Mouse (Mus musculus) heart, adult 8-10 months (tissue): ENCODE data around the gene Tmcc1. TPM values are rescaled to one million over a fixed set of nuclear protein-coding genes. Genes with fewer than 3 reads are reported as not detected.
A peak's percentile ranks its signal among the peaks of the same experiment; 100 is the strongest.

Experiments
- DNase-seq: peaks from one replicate; pipeline ENCODE4 v3.0.0; 2022; ENCODE audit warnings: low spot score
- total RNA-seq, 4 experiments: library from RNA; stranded (reverse); gene quantifications; 2 replicates each; pipeline ENCODE4 v1.2.4; 2022

Tmcc1 gene
- total RNA-seq, 4 experiments from 2014 or later = 29.7 to 34.6 (median 31.4) TPM

DNA sequence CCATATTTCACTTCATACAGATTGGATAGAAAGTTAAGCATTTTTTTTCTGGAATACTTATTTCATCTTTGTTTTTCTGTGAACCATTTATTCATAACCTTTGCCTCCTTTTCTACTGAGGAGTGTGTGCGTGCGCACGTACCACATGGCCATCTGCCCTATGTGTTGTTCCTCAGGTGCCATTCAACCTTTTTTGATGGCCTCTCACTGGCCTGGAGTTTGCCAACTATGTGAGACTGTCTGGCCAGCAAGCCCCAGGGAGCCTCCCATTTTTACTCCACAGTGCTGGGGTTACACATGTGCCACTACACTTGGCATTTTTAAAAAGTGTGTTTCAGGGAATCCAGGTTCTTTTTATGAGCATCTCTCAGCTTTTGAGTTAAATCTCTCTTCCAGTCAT lies 177.4 kb downstream of the Tmcc1 start:
- no peak for DNase-seq

DNA sequence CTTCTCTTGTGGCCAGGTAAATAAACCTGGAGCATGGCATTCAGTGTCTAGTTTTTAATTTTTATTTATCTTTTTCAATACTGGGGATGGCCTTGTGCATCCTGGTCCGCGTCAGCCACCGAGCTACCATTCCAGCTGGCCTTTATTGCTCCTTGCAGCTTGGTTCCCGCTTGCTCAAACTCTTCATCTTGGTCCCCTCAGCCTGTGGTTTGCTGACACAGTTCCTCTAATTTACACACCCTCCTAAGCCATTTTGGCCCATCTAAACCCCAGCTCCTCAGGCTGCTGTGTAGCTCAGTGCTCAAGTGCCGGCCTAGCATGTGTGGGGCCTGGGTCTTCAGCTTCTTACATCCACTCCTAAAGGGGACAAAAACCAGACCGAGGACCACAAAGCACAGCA lies 179.2 kb downstream of the Tmcc1 start:
- no peak for DNase-seq

DNA sequence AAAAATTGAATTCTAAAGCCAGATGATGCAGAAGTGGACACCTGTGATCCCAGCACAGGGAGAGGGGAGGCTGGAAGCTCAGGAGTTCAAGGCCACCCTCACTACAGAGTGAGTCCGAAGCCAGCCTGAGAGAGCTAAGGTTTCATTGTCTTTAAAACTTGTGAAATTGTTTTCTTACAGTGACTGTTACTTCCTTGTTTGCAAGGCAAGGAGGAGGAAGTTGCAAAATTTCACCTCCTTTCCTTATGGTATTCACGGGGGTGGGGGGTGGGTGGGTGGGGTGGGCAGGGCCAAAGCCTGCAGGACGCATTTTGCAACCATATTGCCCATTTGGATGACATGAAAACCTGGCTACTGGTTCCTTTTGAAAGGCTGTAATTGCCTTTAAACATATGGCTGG lies 179.6 kb downstream of the Tmcc1 start:
- DNase-seq = no peak

DNA sequence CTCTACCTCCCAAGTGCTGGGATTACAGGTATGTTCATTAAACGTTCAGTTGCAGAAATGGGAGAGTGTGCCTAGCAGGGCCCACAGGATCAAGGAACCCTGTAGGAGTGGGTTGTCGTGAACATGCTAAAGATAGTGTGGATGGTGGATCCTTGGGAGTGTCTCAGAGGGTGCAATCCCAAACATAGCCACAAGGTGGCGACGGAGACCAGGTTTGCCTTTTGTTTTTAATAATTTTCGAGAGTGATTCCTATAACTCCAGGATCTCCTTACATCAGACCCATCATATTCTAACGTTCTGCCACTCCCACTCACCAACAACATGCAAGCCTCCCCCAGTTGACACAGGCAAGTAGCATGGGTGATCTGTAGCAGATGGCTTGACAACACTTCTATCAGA lies 182.7 kb downstream of the Tmcc1 start:
- DNase-seq = peak; percentile 90

DNA sequence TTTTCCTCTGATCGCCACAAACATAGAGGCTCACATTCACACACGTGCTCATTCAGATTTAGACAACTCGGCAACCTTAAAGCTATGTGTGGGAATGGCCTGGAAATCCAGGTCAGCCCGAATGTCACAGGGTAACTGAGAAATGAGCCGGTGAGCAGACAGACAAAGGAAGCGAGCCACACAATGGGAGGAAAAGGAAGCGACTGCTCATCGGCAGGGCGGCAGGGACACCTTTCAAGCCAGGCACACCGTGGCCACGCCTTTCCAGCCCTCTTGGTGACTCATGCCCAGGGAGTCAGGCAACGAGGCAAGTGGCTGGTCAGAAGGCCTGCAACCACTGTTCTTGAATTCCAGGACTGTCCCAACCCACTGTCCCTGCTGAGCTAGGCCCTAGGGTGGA lies 183.9 kb downstream of the Tmcc1 start:
- no peak for DNase-seq

DNA sequence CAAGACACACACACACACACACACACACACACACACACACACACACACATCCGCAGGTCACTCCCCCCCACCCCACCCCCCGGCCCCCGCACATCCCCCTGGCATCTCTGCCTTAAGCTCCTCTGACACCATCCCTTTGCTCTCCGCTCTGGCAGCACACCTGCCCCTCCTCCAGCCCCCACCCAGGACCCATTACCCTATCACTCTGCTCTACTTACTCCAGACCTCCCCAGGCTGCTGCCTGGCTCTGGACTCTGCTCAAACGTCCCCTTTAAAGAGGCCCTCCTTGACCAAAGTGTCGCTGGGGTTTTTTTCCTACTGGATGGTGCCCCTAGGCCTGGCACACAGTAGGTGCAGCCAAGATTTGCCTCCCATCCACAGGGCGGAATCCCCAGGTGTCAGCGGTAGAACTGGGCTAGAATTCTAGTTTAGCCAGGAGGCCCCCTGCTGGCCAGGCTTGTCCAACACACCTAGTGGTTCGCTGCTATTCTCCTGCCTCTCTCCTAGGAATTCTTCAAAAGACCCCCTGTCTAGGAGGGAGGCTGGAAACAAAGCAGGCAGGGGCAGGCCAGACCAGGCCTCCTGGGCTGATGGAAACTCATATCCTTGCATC lies 185.6 kb downstream of the Tmcc1 start:
- peak; percentile 76 for DNase-seq

DNA sequence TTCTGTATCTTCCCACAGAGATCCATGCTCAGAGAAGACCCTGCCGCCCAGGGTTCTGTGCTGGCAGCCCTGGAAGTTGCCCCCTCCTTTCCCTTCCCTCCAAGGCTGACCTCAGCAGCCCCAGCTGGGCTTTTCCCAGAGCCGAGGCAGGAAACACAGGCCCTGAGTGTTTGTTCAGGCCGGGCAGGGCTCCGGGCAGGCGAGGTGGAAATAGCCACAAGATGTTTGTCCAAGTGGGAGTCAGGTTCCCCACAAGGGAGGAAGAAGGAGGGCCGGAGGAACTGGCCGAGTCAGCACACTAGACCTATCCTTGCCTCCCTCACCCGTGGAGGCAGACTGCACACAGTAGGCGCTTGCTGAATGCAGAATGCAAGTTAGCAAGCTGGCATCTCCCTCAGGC lies 186.6 kb downstream of the Tmcc1 start:
- DNase-seq = peak; percentile 89

DNA sequence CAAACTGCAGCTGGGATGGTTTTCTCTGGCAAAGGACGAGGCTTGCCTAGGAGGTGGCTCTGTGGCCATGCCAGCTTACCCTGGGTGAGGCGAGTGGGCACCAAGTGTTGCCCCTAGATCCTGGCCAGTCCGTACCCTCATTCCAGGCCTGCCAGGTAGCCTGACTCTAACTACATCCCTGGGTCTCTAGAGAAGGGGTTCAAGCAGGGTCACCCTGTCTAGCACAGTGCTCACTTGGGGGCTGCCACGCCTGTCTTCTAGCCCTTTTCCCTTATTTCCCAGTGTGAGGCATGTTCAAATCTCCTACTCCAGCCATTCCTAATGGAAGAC lies 187.4 kb downstream of the Tmcc1 start:
- DNase-seq = peak; percentile 21

DNA sequence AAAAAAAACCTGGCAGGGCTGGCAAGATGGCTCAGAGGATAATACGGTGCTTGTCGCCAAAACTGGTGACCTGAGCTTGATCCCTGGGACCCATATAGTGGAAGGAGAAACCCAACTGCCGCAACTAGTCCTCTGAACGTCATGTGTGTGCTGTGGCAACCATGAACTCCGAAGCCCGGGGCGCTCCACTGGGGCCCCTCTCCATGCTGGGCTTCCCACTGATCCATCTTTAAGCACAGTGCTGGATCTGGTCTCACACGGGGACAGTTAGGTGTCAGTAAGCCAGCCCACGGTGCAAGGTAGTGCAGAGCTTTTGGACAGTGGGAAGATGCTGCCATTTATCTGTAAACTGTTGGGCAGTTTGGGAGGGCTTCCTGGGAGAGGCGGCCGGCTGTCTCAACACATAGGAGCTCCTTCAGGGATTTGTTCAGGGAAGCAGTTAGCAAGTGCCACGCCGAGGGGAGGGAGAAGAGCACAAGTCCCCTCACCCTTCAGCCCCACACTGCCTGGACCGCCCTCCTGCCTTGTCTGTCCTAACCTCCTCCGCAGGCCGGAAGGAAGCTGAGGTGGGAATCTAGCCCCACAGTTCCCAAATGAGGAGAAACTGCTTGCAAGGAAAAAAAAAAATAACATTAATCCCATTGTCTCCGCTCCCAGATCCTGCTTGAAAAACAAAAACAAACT lies 187.9 kb downstream of the Tmcc1 start:
- no peak for DNase-seq

DNA sequence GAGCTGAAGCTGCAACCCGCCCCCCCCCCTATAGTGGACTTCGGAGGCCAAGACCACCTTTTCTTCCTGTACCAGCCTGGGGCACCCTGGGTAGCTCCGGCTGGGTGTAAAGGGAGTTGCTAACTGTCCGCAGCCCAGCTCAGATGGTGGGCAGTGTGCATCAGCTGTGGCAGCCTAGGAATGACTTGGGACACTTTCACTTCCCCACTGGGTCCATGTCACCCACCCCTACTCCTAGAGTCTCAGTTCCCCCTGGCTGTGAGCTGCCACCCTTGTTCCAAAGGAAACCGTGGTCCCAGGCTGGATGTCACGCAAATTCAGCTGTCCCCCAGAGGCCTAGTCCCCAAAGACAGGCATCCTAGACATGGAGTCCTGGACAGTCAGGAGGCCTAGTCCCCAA lies 188.6 kb downstream of the Tmcc1 start:
- no peak for DNase-seq

DNA sequence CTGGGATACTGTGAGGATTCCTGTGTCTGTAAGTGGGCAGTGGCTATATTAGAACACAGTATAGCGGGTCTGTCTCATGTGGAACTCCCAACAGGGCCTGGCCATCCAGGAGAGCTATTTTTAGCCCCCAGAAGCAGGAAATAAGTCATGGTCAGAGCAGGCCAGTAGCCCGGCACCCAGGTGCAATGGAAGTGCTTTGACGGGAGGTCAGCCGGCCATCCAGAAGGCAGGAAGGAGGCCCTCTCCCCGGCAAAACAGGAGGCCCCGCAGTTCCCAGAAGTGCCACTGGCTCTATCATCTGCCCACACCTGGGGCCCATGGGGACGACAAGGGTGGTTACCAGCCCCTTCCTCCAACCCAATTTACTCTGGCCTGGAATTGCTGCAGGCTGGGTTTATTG lies 189.2 kb downstream of the Tmcc1 start:
- DNase-seq = no peak

DNA sequence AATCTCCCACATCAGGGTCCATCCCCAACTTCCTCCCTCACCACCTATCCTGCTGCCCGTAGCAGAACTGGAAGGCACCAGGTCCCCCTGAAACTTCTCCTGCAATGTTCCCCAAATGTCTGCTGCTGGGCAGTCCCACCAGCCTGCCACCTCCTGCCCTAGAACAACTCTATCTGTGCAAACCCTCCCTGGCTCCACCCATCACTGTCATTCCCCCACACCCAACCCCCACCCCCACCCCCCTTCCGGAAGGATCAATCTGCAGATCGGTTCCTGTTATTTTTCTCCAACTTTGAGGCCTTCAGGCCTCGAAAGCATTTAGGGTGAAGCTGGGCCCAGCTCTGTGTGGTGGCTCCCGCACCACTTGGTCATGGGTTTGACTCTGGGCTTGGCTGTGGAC lies 189.8 kb downstream of the Tmcc1 start:
- no peak for DNase-seq

DNA sequence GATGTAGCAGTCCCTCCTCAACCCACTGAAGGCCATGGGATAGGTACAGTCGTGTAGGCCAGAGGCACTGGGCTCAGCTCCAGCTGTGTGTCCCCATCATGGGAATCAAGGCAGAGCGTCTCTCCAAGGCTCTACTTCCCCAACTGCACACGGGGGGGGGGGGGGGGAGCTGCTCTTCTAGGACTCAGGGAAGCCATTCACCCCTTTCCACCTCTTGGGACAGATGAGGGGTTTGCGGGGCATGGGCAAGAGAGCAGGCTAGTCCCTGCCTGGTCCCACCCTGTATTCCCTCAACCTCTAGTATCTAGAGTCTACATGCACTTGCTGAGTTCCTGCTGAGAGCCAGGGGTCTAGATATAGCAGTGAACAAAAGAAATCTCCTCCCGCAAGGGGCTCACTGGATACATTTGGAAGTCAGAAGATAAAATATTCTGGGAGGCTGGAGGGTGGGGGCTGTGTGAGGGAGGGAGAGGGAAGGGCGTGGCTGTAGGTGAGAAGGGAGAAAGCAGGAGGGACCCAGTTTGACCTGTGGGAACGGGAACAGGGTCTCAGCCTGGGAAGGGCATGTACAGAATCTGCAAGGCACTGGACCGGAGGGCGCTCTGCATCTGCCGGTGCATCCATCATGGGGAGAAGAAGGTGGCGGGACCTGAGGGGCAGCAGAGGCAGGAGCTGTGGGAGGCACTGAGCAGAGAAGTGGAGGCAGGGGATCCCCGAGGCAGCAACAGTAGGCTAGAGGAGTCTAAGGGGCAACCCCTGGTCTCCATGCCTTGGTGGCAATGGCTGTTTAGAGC lies 190.8 kb downstream of the Tmcc1 start:
- DNase-seq = no peak

DNA sequence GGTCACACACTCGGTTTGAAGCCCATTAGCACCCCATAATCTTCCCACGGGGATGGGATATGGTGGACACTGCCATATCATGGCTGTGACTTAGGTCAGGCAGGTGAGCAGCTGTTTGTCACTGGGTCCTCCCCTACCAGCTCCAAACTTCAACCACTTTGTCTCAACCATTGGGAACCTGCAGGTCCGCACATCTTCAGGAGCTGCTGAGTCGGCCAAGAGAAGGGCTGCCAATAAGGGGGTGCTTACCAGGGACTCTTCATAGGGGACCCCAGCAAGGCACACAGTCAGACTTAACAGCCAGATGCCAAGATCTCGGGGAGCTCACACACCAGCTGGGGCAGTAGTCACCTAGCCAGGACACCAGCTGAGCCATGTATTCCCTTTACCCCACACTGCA lies 192.4 kb downstream of the Tmcc1 start:
- no peak for DNase-seq

DNA sequence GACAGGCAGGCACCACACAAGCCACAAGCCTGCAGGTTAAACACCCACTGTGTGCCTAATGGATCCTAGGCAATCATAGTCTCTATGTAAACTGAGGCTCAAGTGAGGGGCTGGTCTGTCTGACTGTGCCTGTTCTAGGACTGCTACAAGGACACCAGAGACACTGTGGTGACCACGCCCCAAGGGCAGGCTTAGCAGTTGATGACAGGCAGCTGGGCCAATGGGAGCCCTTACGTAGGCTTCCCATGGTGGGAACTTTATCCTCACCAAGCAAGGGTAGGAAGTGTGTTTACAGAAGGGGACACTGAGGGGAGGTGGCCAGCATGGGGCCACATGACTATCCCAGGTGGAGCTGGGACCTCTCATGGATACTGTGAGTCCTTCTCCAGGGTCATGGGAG lies 194.1 kb downstream of the Tmcc1 start:
- no peak for DNase-seq

DNA sequence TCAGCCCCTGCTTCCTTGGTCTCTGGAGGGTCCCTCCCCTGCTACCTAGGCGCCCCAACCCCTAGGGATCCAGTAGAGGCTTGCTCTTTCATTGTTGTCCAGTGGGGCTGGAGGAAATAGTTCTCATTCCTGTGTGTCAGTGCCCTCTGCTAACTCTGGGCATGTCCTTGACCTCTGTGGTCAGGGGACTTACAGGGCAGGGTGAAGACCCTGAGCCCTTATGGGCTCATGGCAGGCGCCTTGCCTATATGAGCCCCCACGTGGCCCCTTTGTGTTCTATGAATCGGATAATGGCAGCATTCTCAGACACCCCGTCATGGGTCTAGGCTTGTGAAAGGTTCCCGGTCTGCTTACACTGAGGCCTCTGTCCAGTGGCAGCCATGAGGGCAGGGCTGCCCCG lies 194.5 kb downstream of the Tmcc1 start:
- no peak for DNase-seq

DNA sequence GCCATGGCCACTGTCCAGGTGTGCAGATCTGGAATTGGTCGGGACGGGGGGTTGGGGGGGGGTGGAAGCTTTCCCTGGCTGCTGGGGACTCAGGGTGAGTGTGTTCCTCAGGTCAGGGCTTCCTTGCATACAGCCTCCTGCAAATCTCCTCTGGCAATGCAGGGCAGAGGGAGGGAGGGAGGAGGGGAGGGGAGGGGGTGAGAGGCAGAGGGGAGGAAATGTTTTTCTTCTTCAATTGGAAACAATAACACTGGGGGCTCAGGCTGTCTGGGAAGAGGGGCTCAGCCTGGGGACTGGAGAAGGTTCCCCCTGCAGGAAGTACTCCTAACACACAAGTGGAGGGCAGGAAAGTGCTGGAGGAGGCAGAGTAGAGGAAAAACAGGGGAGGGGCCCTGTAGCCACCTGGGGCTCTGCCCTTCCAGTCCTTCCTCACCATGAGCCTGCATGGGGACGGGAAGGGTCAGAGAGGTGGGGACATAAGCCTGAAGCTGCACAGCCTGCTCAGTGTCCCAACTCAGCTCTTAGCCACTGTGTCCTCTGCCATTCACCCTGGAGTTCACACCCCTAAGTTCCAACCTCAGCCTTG lies 195.5 kb downstream of the Tmcc1 start:
- no peak for DNase-seq

DNA sequence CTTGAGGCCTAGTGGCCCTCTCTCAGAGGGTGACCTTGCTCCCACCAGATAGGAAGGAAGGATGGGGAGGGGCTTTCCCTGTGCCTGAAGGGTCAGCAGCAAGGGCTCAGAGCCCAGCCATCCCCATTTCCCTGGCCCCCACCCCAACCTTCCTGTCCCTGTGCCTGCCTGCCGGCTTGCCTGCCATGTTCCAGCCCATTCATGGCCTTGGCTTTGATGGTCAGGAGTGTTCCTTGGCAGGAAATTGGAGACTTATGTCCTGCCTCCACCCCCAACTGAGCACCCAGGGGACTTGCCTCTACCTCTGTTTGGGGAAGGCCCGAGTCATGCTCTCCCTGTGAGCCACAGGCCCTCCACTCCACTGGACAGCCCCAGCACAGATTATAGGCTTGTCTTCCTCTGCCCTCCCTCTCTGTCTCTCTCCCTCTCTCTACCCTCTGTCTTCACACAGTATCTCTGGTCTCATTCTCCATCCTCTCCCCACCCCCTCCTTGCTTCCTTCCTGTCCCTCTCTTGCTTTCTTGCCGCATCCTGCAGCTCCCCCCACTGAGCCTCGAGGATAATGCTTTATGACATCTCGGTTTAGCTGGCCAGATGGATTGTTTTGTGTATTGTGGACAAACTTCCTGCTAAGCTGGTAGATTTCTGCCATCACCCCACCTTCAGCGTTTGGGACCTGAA lies 197.0 kb downstream of the Tmcc1 start:
- peak; percentile 84 for DNase-seq

DNA sequence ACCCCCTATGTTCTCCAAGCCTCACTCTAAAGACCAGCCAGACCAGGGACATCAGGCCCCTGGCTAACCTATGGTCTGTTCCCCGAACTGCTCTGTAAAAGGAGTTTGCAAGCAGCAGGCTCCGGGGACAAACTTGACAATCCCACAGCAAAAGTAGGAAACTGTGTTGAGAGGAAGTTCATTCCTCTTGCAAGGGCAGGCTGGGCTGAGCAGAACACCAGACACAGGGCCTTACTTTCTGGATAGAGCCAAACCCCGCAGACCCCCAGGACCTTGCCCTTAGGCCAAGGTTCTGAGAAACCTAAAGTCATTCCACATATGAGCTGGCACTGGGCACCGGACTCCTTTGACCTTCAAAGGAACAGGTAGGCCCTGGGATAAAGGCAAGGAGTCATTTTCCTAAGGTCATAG lies 197.8 kb downstream of the Tmcc1 start:
- no peak for DNase-seq

DNA sequence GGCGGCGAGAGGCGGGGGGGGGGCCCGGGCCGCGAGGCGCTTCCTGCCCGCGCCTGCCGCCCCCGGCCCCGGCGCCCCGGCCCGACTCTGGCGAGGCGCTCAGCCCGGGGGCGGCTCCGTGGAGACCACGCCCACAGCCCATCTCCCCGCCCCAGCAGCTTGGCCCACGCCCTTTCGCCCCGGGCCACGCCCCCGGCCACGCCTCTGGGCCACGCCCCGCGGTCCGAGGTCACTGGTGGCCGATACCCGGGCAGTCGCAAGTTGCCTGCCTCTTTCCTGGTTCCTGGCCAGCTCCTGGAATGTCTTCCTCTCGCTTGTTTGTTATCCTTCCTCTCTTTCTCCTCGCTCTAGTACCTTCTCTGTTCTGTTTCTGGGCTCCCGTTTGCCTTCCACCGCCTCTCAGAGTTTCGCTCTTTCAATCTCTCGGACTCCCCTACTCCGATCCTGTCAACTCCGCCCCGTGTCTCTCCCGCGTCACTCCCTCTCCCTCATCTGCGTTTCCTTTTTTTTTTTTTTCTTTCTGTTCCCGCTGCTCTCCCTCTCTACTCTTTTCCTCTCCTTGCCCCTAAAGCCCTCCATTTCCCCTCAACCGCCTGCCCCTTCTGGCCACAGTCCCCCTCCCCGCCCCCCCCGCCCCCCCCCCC lies 198.3 kb downstream of the Tmcc1 start, which contains the start of gene Plxnd1:
Plxnd1 (minus strand) TSS at position 129 of the 644 bp plus-strand sequence.
- DNase-seq = peak; percentile 96

DNA sequence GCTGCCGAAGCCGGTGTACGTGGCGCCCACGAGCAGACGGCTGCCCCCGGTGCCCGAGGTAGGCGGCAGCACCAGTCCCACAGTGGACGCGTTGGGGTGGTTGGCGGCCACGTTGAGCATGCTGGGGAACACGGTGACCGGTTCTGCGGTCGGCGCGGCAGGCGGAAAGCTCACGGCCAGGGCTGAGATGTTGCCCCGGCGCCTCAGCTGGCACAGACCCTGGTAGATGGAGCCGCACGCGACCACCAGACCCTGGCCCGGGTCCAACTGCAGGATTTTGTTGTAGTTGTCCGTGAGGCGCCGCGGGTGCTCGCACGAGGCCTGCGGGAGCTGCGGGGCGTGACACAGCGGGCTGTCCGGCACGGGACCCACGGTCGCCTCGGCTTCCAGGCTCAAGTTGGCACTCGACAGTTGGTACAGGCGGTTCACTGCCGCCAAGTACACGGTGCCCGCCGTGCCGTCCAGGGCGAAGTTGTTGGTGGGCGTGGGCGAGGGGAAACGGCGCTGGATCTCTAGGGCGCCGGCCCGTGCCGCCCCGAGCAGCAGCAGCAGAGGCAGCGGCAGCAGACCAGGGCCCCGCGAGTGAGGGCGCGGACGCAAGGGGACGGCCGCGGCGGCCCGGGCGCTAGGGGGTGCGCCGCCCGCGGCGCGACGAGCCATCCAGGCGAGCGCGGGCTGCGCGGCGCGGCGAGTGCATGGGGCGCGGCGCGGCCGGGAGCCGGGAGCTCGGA lies 199.0 kb downstream of the Tmcc1 start:
- no peak for DNase-seq
